Mouse (Mus musculus): ENCODE results near the gene Slc8a3. TPM values are rescaled to one million over a fixed set of nuclear protein-coding genes. Genes with fewer than 3 reads are reported as not detected.

Slc8a3 gene
- total and polyA plus RNA-seq, 3 experiments: not detected

- Histone ChIP-seq H3K4me3 (ENCODE audit: control insufficient read depth in 1 of 2, insufficient read depth in 1 of 2, low read depth in 2 of 2, low read length in 2 of 2) (no peak overlapping the region), H3K36me3 (ENCODE audit: control insufficient read depth in 1 of 2, insufficient read depth in 2 of 2, low read length in 2 of 2) (no peaks in the 10 kb centered on the region), H3K9me3 (replicated peaks; ENCODE audit: insufficient read depth, low read length) (no peaks in the 10 kb centered on the region), H3K79me2 (ENCODE audit: control insufficient read depth, insufficient read depth, low read length, poor library complexity) (no peaks in the 10 kb centered on the region), H3K9ac (ENCODE audit: control insufficient read depth, low read depth, low read length, poor library complexity, severe bottlenecking) (no peak overlapping the region), H3K27me3 (ENCODE audit: control insufficient read depth in 1 of 2, insufficient read depth in 2 of 2, low read length in 2 of 2) (peaks cover 0 to 3% of the 10 kb centered on the region in 2 experiments; a peak in 2 of 4 replicates), H3K27ac (ENCODE audit: control insufficient read depth, low read depth, low read length) (no peak overlapping the region), H3K4me1 (ENCODE audit: control insufficient read depth in 1 of 2, insufficient read depth in 2 of 2, low read length in 2 of 2) (no peaks in the 10 kb centered on the region)
- TF ChIP-seq MEF2A (IDR thresholded peaks at IDR 0.05; ENCODE audit: extremely low read depth, insufficient replicate concordance, low read depth, low read length, poor library complexity, severe bottlenecking): no peak
- no peak for TF ChIP-seq MXI1 (IDR thresholded peaks at IDR 0.05; ENCODE audit: low read depth, low read length)
- DNase-seq (ENCODE audit: low read depth, low spot score): no peak
Observed at GRCm38 (mm10) chr12:81274616-81275015, 58.4 kb downstream of the Slc8a3 start.

GRCm38 (mm10) chr12:81273333-81273732 lies 59.6 kb downstream of the Slc8a3 start:
- Histone ChIP-seq H3K27ac (ENCODE audit: control insufficient read depth, low read depth, low read length) (no peak overlapping the region), H3K9ac (ENCODE audit: control insufficient read depth, low read depth, low read length, poor library complexity, severe bottlenecking) (no peak overlapping the region), H3K27me3 (ENCODE audit: control insufficient read depth in 1 of 2, insufficient read depth in 2 of 2, low read length in 2 of 2) (peaks cover 0 to 3% of the 10 kb centered on the region in 2 experiments; a peak in 2 of 4 replicates), H3K79me2 (ENCODE audit: control insufficient read depth, insufficient read depth, low read length, poor library complexity) (no peaks in the 10 kb centered on the region), H3K4me1 (ENCODE audit: control insufficient read depth in 1 of 2, insufficient read depth in 2 of 2, low read length in 2 of 2) (no peaks in the 10 kb centered on the region), H3K9me3 (replicated peaks; ENCODE audit: insufficient read depth, low read length) (no peaks in the 10 kb centered on the region), H3K4me3 (ENCODE audit: control insufficient read depth in 1 of 2, insufficient read depth in 1 of 2, low read depth in 2 of 2, low read length in 2 of 2) (no peak overlapping the region), H3K36me3 (ENCODE audit: control insufficient read depth in 1 of 2, insufficient read depth in 2 of 2, low read length in 2 of 2) (no peaks in the 10 kb centered on the region)
- TF ChIP-seq POLR2A (IDR thresholded peaks at IDR 0.05; ENCODE audit: control insufficient read depth in 1 of 2, insufficient read depth in 1 of 2, low read depth in 1 of 2, low read length in 2 of 2, poor library complexity in 1 of 2) (no peak), USF1 (IDR thresholded peaks at IDR 0.05; ENCODE audit: low read depth, low read length) (no peak), USF2 (IDR thresholded peaks at IDR 0.05; ENCODE audit: borderline replicate concordance in 1 of 2, insufficient read depth in 1 of 2, low read depth in 1 of 2, low read length in 2 of 2) (no peak), TAL1 (IDR thresholded peaks at IDR 0.05; ENCODE audit: low read length) (no peak), CTCF (IDR thresholded peaks at IDR 0.05 in 2 of 3, conservative IDR thresholded peaks at IDR 0.05 in 1 of 3; ENCODE audit: control insufficient read depth in 1 of 3, insufficient read depth in 1 of 3, low read depth in 2 of 3, low read length in 3 of 3, poor library complexity in 1 of 3, severe bottlenecking in 1 of 3) (no peak), ZC3H11A (IDR thresholded peaks at IDR 0.05; ENCODE audit: low read depth, low read length) (no peak), ETS1 (IDR thresholded peaks at IDR 0.05; ENCODE audit: low read depth, low read length) (no peak)
- DNase-seq (ENCODE audit: low read depth, low spot score): no peak

- no peaks in the 10 kb centered on the region for H3K79me2 ChIP-seq (ENCODE audit: control insufficient read depth, insufficient read depth, low read length, poor library complexity)
- H3K4me1 ChIP-seq (ENCODE audit: control insufficient read depth in 1 of 2, insufficient read depth in 2 of 2, low read length in 2 of 2): no peaks in the 10 kb centered on the region
- H3K9me3 ChIP-seq (replicated peaks; ENCODE audit: insufficient read depth, low read length): no peaks in the 10 kb centered on the region
- no peak overlapping the region for H3K27ac ChIP-seq (ENCODE audit: control insufficient read depth, low read depth, low read length)
- H3K9ac ChIP-seq (ENCODE audit: control insufficient read depth, low read depth, low read length, poor library complexity, severe bottlenecking): no peak overlapping the region
- H3K27me3 ChIP-seq (ENCODE audit: control insufficient read depth in 1 of 2, insufficient read depth in 2 of 2, low read length in 2 of 2): peaks cover 1 to 3% of the 10 kb centered on the region in 2 experiments
- no peak overlapping the region for H3K4me3 ChIP-seq (ENCODE audit: control insufficient read depth in 1 of 2, insufficient read depth in 1 of 2, low read depth in 2 of 2, low read length in 2 of 2)
- no peak for DNase-seq (ENCODE audit: low read depth, low spot score)
- H3K36me3 ChIP-seq (ENCODE audit: control insufficient read depth in 1 of 2, insufficient read depth in 2 of 2, low read length in 2 of 2): no peaks in the 10 kb centered on the region
- no peak for TF ChIP-seq NELFE (IDR thresholded peaks at IDR 0.05; ENCODE audit: low read depth, low read length)
- TF ChIP-seq MAFK (IDR thresholded peaks at IDR 0.05; ENCODE audit: borderline replicate concordance, low read depth, low read length): no peak
- no peak for TF ChIP-seq ETS1 (IDR thresholded peaks at IDR 0.05; ENCODE audit: low read depth, low read length)
- no peak for TF ChIP-seq ZMIZ1 (IDR thresholded peaks at IDR 0.05; ENCODE audit: low read depth, low read length)
- TF ChIP-seq MEF2A (IDR thresholded peaks at IDR 0.05; ENCODE audit: extremely low read depth, insufficient replicate concordance, low read depth, low read length, poor library complexity, severe bottlenecking): no peak
- no peak for TF ChIP-seq BHLHE40 (IDR thresholded peaks at IDR 0.05; ENCODE audit: borderline replicate concordance, low read depth, low read length)
- TF ChIP-seq TCF12 (IDR thresholded peaks at IDR 0.05; ENCODE audit: low read depth, low read length): no peak
- no peak for TF ChIP-seq USF2 (IDR thresholded peaks at IDR 0.05; ENCODE audit: borderline replicate concordance in 1 of 2, insufficient read depth in 1 of 2, low read depth in 1 of 2, low read length in 2 of 2)
- TF ChIP-seq CHD1 (IDR thresholded peaks at IDR 0.05; ENCODE audit: low read depth, low read length): no peak
- TF ChIP-seq RAD21 (IDR thresholded peaks at IDR 0.05; ENCODE audit: low read depth, low read length): no peak
- TF ChIP-seq MYB (IDR thresholded peaks at IDR 0.05; ENCODE audit: low read depth, low read length): no peak
- no peak for TF ChIP-seq CHD2 (IDR thresholded peaks at IDR 0.05; ENCODE audit: low read length)
- TF ChIP-seq MAZ (IDR thresholded peaks at IDR 0.05; ENCODE audit: low read depth, low read length): no peak
- no peak for TF ChIP-seq NRF1 (IDR thresholded peaks at IDR 0.05; ENCODE audit: insufficient read depth, low read depth, low read length, poor library complexity, severe bottlenecking)
- no peak for TF ChIP-seq GABPA (IDR thresholded peaks at IDR 0.05; ENCODE audit: low read depth, low read length)
- no peak for TF ChIP-seq TAL1 (IDR thresholded peaks at IDR 0.05; ENCODE audit: low read length)
- no peak for TF ChIP-seq USF1 (IDR thresholded peaks at IDR 0.05; ENCODE audit: low read depth, low read length)
- no peak for TF ChIP-seq RCOR1 (IDR thresholded peaks at IDR 0.05; ENCODE audit: low read depth, low read length)
- TF ChIP-seq ELF1 (IDR thresholded peaks at IDR 0.05; ENCODE audit: low read depth, low read length): no peak
- no peak for TF ChIP-seq EP300 (IDR thresholded peaks at IDR 0.05; ENCODE audit: low read depth in 1 of 2, low read length in 2 of 2)
Observed at GRCm38 (mm10) chr12:81269246-81269645, 63.7 kb downstream of the Slc8a3 start.
